ENCODE assay signal across 10 mouse cellular contexts in the genomic region with DNA sequence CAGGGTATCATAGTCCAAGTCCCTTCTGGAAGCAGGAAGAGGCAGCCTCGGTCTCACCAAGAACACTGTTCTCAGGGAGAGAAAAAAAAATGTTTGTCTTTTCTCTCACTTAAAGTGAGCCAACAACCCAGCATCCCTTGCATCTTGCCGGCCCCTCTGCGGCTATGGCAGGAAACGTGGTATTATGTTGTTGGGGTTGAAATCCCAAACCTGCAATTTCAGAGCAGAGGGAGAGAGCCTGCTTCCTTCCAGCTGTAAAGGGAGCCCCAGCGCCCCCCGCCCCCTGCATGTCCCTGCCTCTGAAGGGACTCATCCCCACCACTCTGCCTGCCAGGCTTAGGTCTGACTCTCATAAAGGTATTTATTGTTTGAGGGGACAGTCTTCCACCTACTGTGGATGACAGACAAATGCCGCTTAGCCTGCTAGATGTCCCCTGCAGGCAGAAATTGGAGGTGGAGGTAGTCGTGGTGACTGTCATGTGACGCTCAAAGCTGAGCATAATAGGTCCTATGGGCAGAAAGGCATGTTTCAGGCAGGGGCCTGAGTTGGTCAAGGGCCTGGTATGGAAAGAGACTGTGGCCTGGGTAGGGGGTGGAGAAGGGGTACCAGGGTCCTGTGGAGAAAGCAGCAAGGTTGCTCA. TPM values are rescaled to one million over a fixed set of nuclear protein-coding genes. Genes with fewer than 3 reads are reported as not detected.
DNase-seq lines count a peak whose midpoint lies in the region; ATAC-seq and TF ChIP-seq lines count a peak whose summit lies in the region.
"Had no signal": no experiment of that assay in that cellular context is flagged by ENCODE, and none has a peak within 500 bp of the region (broad histone marks: within the 10 kb centered on the region; RNA-seq: fewer than 3 reads in every experiment).

No protein-coding gene starts in this region.

- peaks cover 14% of the 10 kb centered on the region for H3K4me1 ChIP-seq in hindbrain, embryonic 13.5 days (replicated peaks)
- no peaks in the 10 kb centered on the region; the same call in 1 of the 2 replicates for H3K4me1 ChIP-seq in hindbrain, embryonic 16.5 days (ENCODE audit: control insufficient read depth, insufficient read depth, low read depth, low read length)
- H3K4me1 ChIP-seq in bone marrow, adult 2 months (ENCODE audit: control insufficient read depth, insufficient read depth, low read length) = peaks cover 16% of the 10 kb centered on the region
- H3K4me1 ChIP-seq in megakaryocyte, embryonic 14.5 days = peaks cover 60% of the 10 kb centered on the region

- H3K4me2 ChIP-seq in hindbrain, embryonic 13.5 days = no peak overlapping the region
- H3K4me2 ChIP-seq in hindbrain, embryonic 16.5 days (ENCODE audit: low read length) = no peak overlapping the region

- H3K4me3 ChIP-seq in hindbrain, embryonic 13.5 days = no peak overlapping the region
- H3K4me3 ChIP-seq in hindbrain, embryonic 16.5 days (ENCODE audit: low read length) = no peak overlapping the region
- H3K4me3 ChIP-seq in bone marrow, adult 2 months (replicated peaks; ENCODE audit: control insufficient read depth, low read depth, low read length) = no peak overlapping the region
- H3K4me3 ChIP-seq in megakaryocyte, embryonic 14.5 days (replicated peaks) = peak overlapping the region; percentile 76

- peak; percentile 53 to 58 for DNase-seq in B cell, adult 2 months
- no peak for DNase-seq in cerebellum, postnatal 14 days
- DNase-seq in cerebellum, adult 8-10 months = no peak
- no peak for DNase-seq in adrenal gland, postnatal 4 days (ENCODE audit: low spot score in 2 of 2)
- DNase-seq: kidney, postnatal 25 days; lung, postnatal 14 days had no signal

- no peak for TF ChIP-seq CTCF in bone marrow, adult 2 months (IDR thresholded peaks at IDR 0.05; ENCODE audit: control insufficient read depth, insufficient read depth, low read length)

- no peak for ATAC-seq in hindbrain, embryonic 13.5 days (ENCODE audit: low FRiP score)
- ATAC-seq in hindbrain, embryonic 16.5 days = no peak

- no peak overlapping the region for H3K27ac ChIP-seq in hindbrain, embryonic 13.5 days
- H3K27ac ChIP-seq in hindbrain, embryonic 16.5 days (ENCODE audit: low read depth, low read length) = no peak overlapping the region; the same call in 1 of the 2 replicates
- peak overlapping the region; percentile 87 for H3K27ac ChIP-seq in bone marrow, adult 2 months (ENCODE audit: control insufficient read depth, insufficient read depth, low read depth, low read length, poor library complexity)

- H3K36me3 ChIP-seq in hindbrain, embryonic 13.5 days = peaks cover under 1% of the 10 kb centered on the region; the same call in 1 of the 2 replicates
- H3K36me3 ChIP-seq in hindbrain, embryonic 16.5 days (ENCODE audit: control insufficient read depth, insufficient read depth, low read length) = no peaks in the 10 kb centered on the region
- H3K36me3 ChIP-seq in megakaryocyte, embryonic 14.5 days (replicated peaks; ENCODE audit: low read length) = peaks cover 23% of the 10 kb centered on the region

- no peaks in the 10 kb centered on the region for H3K9me3 ChIP-seq in hindbrain, embryonic 13.5 days
- H3K9me3 ChIP-seq in hindbrain, embryonic 16.5 days (ENCODE audit: control insufficient read depth, low read length) = no peaks in the 10 kb centered on the region
- H3K9me3 ChIP-seq in megakaryocyte, embryonic 14.5 days = no peaks in the 10 kb centered on the region

- WGBS in hindbrain, embryonic 13.5 days = 75% methylated on average over 9 of the region's 9 CpGs
- 59% methylated on average over 9 of the region's 9 CpGs for WGBS in hindbrain, embryonic 16.5 days
- 5% methylated on average over 9 of the region's 9 CpGs for WGBS in bone marrow, adult 2 months

- H3K9ac ChIP-seq in hindbrain, embryonic 13.5 days = peak overlapping the region; percentile 15; the same call in 1 of the 2 replicates
- no peak overlapping the region for H3K9ac ChIP-seq in hindbrain, embryonic 16.5 days (ENCODE audit: low read depth, low read length)

- H3K27me3 ChIP-seq in hindbrain, embryonic 13.5 days = no peaks in the 10 kb centered on the region
- H3K27me3 ChIP-seq in hindbrain, embryonic 16.5 days (replicated peaks; ENCODE audit: control insufficient read depth, insufficient read depth, low read length) = no peaks in the 10 kb centered on the region
- H3K27me3 ChIP-seq in megakaryocyte, embryonic 14.5 days (replicated peaks) = peaks cover 41% of the 10 kb centered on the region

- TF ChIP-seq POLR2A in bone marrow, adult 2 months (IDR thresholded peaks at IDR 0.05; ENCODE audit: borderline replicate concordance, control insufficient read depth, low read depth, low read length) = no peak

RNA-seq across cellular contexts. Expression of a gene that starts 28.7 kb away (rescaled TPM):
- 1.8 and 2.2 TPM in 2 replicates for polyA plus RNA-seq in hindbrain, embryonic 13.5 days (2015; fragmentation: Nextera tagmentation; extraction: Ambion mirVana)
- 1.1 and 1.5 TPM in 2 replicates for polyA plus RNA-seq in hindbrain, embryonic 16.5 days (2015; fragmentation: Nextera tagmentation; extraction: Ambion mirVana)
- 18.2 and 30.0 TPM in 2 replicates for polyA plus RNA-seq in bone marrow, adult 2 months (2011; ENCODE audit: insufficient read depth, insufficient read length, low replicate concordance, missing spikeins)
- polyA plus RNA-seq in megakaryocyte, embryonic 14.5 days (2012; ENCODE audit: insufficient read depth, low replicate concordance) = 6.0 TPM in 1 of 2 replicates, not detected in the other
- 1 to 10 TPM; 4.1 to 5.8 TPM for total RNA-seq in adrenal gland, postnatal 4 days (2021)

RNA-seq across cellular contexts. Expression of a gene that starts 28.9 kb away (rescaled TPM):
- 5.9 and 6.6 TPM in 2 replicates for polyA plus RNA-seq in hindbrain, embryonic 13.5 days (2015; fragmentation: Nextera tagmentation; extraction: Ambion mirVana)
- 5.3 and 6.0 TPM in 2 replicates for polyA plus RNA-seq in hindbrain, embryonic 16.5 days (2015; fragmentation: Nextera tagmentation; extraction: Ambion mirVana)
- 6.5 and 17.7 TPM in 2 replicates for polyA plus RNA-seq in bone marrow, adult 2 months (2011; ENCODE audit: insufficient read depth, insufficient read length, low replicate concordance, missing spikeins)
- 3.2 and 11.9 TPM in 2 replicates for polyA plus RNA-seq in megakaryocyte, embryonic 14.5 days (2012; ENCODE audit: insufficient read depth, low replicate concordance)
- total RNA-seq in adrenal gland, postnatal 4 days (2021) = 10 to 100 TPM; 23.4 to 24.3 TPM

RNA-seq across cellular contexts. Expression of a gene that starts 48.8 kb away (rescaled TPM):
- polyA plus RNA-seq in hindbrain, embryonic 13.5 days (2015; fragmentation: Nextera tagmentation; extraction: Ambion mirVana) = 8.0 and 8.3 TPM in 2 replicates
- polyA plus RNA-seq in hindbrain, embryonic 16.5 days (2015; fragmentation: Nextera tagmentation; extraction: Ambion mirVana) = 6.5 and 8.1 TPM in 2 replicates
- 5.0 and 7.2 TPM in 2 replicates for polyA plus RNA-seq in bone marrow, adult 2 months (2011; ENCODE audit: insufficient read depth, insufficient read length, low replicate concordance, missing spikeins)
- 4.8 and 5.0 TPM in 2 replicates for polyA plus RNA-seq in megakaryocyte, embryonic 14.5 days (2012; ENCODE audit: insufficient read depth, low replicate concordance)
- 10 to 100 TPM; 33.1 to 36.7 TPM for total RNA-seq in adrenal gland, postnatal 4 days (2021)

Comparison
In these comparisons a context has a peak if more than half of its experiments do, and no peak if none do; other contexts are left out.
1. DNase-seq: peak in B cell, adult 2 months (2 of 2); none in cerebellum, postnatal 14 days (0 of 2), cerebellum, adult 8-10 months (single experiment) and adrenal gland, postnatal 4 days (0 of 2).